Mouse (Mus musculus) spleen, adult 12 weeks (tissue): ENCODE results near the gene Cd99l2.
A peak's percentile ranks its signal among the peaks of the same experiment; 100 is the strongest.

ENCODE experiments used
- DNase-seq: peaks from one replicate; pipeline ENCODE4 v3.0.0; 2022; ENCODE audit warnings: low spot score

Cd99l2 gene

GRCm38 (mm10) chrX:71467491-71467890 lies 25.2 kb downstream of the Cd99l2 start:
- DNase-seq, result no peak

GRCm38 (mm10) chrX:71465417-71465816 lies 27.2 kb downstream of the Cd99l2 start:
- no peak for DNase-seq

GRCm38 (mm10) chrX:71464138-71464826 lies 28.4 kb downstream of the Cd99l2 start:
- DNase-seq, result no peak

GRCm38 (mm10) chrX:71456078-71456737 lies 36.4 kb downstream of the Cd99l2 start:
- no peak for DNase-seq

GRCm38 (mm10) chrX:71442916-71443315 lies 49.7 kb downstream of the Cd99l2 start:
- DNase-seq, result no peak

GRCm38 (mm10) chrX:71439473-71439872 lies 53.2 kb downstream of the Cd99l2 start:
- no peak for DNase-seq

- DNase-seq, result no peak
Measured at GRCm38 (mm10) chrX:71435542-71435941, 57.1 kb downstream of the Cd99l2 start.

- DNase-seq, result no peak
Measured at GRCm38 (mm10) chrX:71434860-71435259, 57.8 kb downstream of the Cd99l2 start.

- no peak for DNase-seq
Measured at GRCm38 (mm10) chrX:71434448-71434847, 58.2 kb downstream of the Cd99l2 start.

- DNase-seq, result no peak
Measured at GRCm38 (mm10) chrX:71430900-71431299, 61.7 kb downstream of the Cd99l2 start.

GRCm38 (mm10) chrX:71427491-71427890 lies 65.2 kb downstream of the Cd99l2 start:
- no peak for DNase-seq

- DNase-seq, result peak; percentile 67
Measured at GRCm38 (mm10) chrX:71425746-71426519, 66.7 kb downstream of the Cd99l2 start.

- DNase-seq, result no peak
Measured at GRCm38 (mm10) chrX:71424852-71425251, 67.8 kb downstream of the Cd99l2 start.

GRCm38 (mm10) chrX:71413616-71414015 lies 79.0 kb downstream of the Cd99l2 start:
- no peak for DNase-seq

GRCm38 (mm10) chrX:71412776-71413175 lies 79.9 kb downstream of the Cd99l2 start:
- DNase-seq, result no peak

GRCm38 (mm10) chrX:71408386-71408785 lies 84.3 kb downstream of the Cd99l2 start:
- no peak for DNase-seq

GRCm38 (mm10) chrX:71406290-71406689 lies 86.4 kb downstream of the Cd99l2 start:
- DNase-seq, result no peak

GRCm38 (mm10) chrX:71396326-71396725 lies 96.3 kb downstream of the Cd99l2 start:
- DNase-seq, result no peak

GRCm38 (mm10) chrX:71381571-71381970 lies 111.1 kb downstream of the Cd99l2 start:
- DNase-seq, result no peak

GRCm38 (mm10) chrX:71378435-71378834 lies 114.2 kb downstream of the Cd99l2 start:
- DNase-seq, result no peak

- no peak for DNase-seq
Measured at GRCm38 (mm10) chrX:71376781-71377180, 115.9 kb downstream of the Cd99l2 start.
